Mouse (Mus musculus) embryo, embryonic 11 days (tissue): ENCODE data around the gene Tmem176b.

ENCODE experiments used
- DNase-seq: peaks from one replicate; pipeline ENCODE4 v3.0.0-alpha.2; 2015

Tmem176b gene

GRCm38 (mm10) chr6:48785189-48785588, 56.1 kb downstream of the Tmem176b start:
- DNase-seq, result no peak

- no peak for DNase-seq
Measured at GRCm38 (mm10) chr6:48784406-48784805, 56.9 kb downstream of the Tmem176b start.
